Mouse (Mus musculus) cerebellum, adult 2 months (tissue): ENCODE data around the gene Eif4enif1. TPM values are rescaled to one million over a fixed set of nuclear protein-coding genes. Genes with fewer than 3 reads are reported as not detected.
"Not testable (repeated sequence)": the region's sequence is repeated elsewhere in the genome, so short reads cannot be mapped to it uniquely, and the experiment has no call there.

Experiments
- DNase-seq, 2 experiments: peaks; one replicate each; pipeline ENCODE4 v3.0.0; 2021
- H3K27ac ChIP-seq: fragments of 200-500 bp; 2 replicates; pipeline ENCODE4 v1.5.1; 2012; ENCODE audit warnings: low read length, control low read depth, inconsistent platforms; ENCODE audit not compliant: insufficient read depth
- H3K27me3 ChIP-seq: fragments of 200-500 bp; 2 replicates; pipeline ENCODE4 v1.6.1; 2012; ENCODE audit warnings: inconsistent platforms, mild to moderate bottlenecking, low read length, moderate library complexity; ENCODE audit not compliant: control insufficient read depth, insufficient read depth
- H3K4me1 ChIP-seq: fragments of 200-500 bp; 2 replicates; pipeline ENCODE4 v1.6.1; 2011; ENCODE audit warnings: low read length; ENCODE audit not compliant: control insufficient read depth, insufficient read depth
- H3K4me3 ChIP-seq: fragments of 200-500 bp; replicated peaks from 2 replicates; pipeline ENCODE3; 2011; ENCODE audit warnings: mild to moderate bottlenecking, low read depth, low read length, control low read depth; ENCODE audit not compliant: insufficient read depth
- POLR2A ChIP-seq: fragments of 200-500 bp; IDR thresholded peaks from 2 replicates; pipeline ENCODE4 v1.6.1; 2011; ENCODE audit warnings: low read length, control low read depth, borderline replicate concordance; ENCODE audit not compliant: insufficient read depth
- WGBS: fragments of 180-500 bp; shearing (Covaris S2); methylation state at CpG from one replicate; pipeline ENCODE4 v1.1.7; 2018; 5-methylcytosine and 5-hydroxymethylcytosine counted together
- polyA plus RNA-seq: library from polyadenylated mRNA; depleted of rRNA; stranded (reverse); fragments of >200 nt; gene quantifications from 2 replicates; pipeline ENCODE4 v1.2.3, GENCODE M21; 2012; rRNA removed

Gene Eif4enif1
- polyA plus RNA-seq: 57.4 and 59.0 TPM in 2 replicates

- H3K4me1 ChIP-seq: peaks cover 4% of the 10 kb centered on the region; the same call in 1 of the 2 replicates
- peak; percentile 90 to 96 for DNase-seq
- peak within 1 kb of the TSS; percentile 84 for H3K4me3 ChIP-seq
- peak within 1 kb of the TSS; percentile 99 for H3K27ac ChIP-seq
- TF ChIP-seq POLR2A: no peak
- no peaks in the 10 kb centered on the region for H3K27me3 ChIP-seq
- WGBS: 1% methylated on average over 51 of the region's 57 CpGs
Measured at GRCm38 (mm10) chr11:3202231-3202701, at the start of gene Eif4enif1. Eif4enif1 (plus strand) TSS chr11:3202392.

- not testable (repeated sequence) for H3K4me3 ChIP-seq, H3K4me1 ChIP-seq, H3K27me3 ChIP-seq, H3K27ac ChIP-seq
- 71% methylated on average over 1 of the region's 1 CpGs for WGBS
- DNase-seq: peak; percentile 36 to 39
Measured at GRCm38 (mm10) chr11:3153666-3154397, 48.4 kb upstream of the Eif4enif1 start.

- DNase-seq, H3K27ac ChIP-seq, H3K4me1 ChIP-seq, H3K4me3 ChIP-seq, H3K27me3 ChIP-seq: not testable (repeated sequence)
- 92% methylated on average over 3 of the region's 3 CpGs for WGBS
Measured at GRCm38 (mm10) chr11:3156991-3157390, 45.2 kb upstream of the Eif4enif1 start.

- not testable (repeated sequence) for H3K4me3 ChIP-seq, H3K4me1 ChIP-seq, H3K27ac ChIP-seq, DNase-seq, H3K27me3 ChIP-seq
- WGBS: 94% methylated on average over 6 of the region's 6 CpGs
Measured at GRCm38 (mm10) chr11:3157996-3158395, 44.2 kb upstream of the Eif4enif1 start.

GRCm38 (mm10) chr11:3158800-3159199, 43.4 kb upstream of the Eif4enif1 start:
- 88% methylated on average over 4 of the region's 4 CpGs for WGBS
- not testable (repeated sequence) for H3K27ac ChIP-seq, H3K27me3 ChIP-seq, H3K4me3 ChIP-seq, H3K4me1 ChIP-seq, DNase-seq

GRCm38 (mm10) chr11:3161370-3161769, 40.8 kb upstream of the Eif4enif1 start:
- not testable (repeated sequence) for H3K27me3 ChIP-seq

GRCm38 (mm10) chr11:3162236-3162897, 39.8 kb upstream of the Eif4enif1 start:
- WGBS: 66% methylated on average over 5 of the region's 5 CpGs
- H3K27me3 ChIP-seq, H3K4me3 ChIP-seq, H3K27ac ChIP-seq, H3K4me1 ChIP-seq: not testable (repeated sequence)
- DNase-seq: peak; percentile 47 to 49

More at GRCm38 (mm10) chr11:3161370-3161769, 40.8 kb upstream of the Eif4enif1 start:
- H3K4me1 ChIP-seq, H3K4me3 ChIP-seq, H3K27ac ChIP-seq: not testable (repeated sequence)
- peak; percentile 35 to 44 for DNase-seq
- 31% methylated on average over 1 of the region's 2 CpGs for whole genome bisulfite sequencing

GRCm38 (mm10) chr11:3163122-3163521, 39.1 kb upstream of the Eif4enif1 start:
- not testable (repeated sequence) for H3K4me1 ChIP-seq, DNase-seq, H3K27ac ChIP-seq, H3K4me3 ChIP-seq, H3K27me3 ChIP-seq
- WGBS: 86% methylated on average over 2 of the region's 2 CpGs

GRCm38 (mm10) chr11:3163661-3164060, 38.5 kb upstream of the Eif4enif1 start:
- H3K4me3 ChIP-seq, H3K27me3 ChIP-seq, H3K4me1 ChIP-seq, H3K27ac ChIP-seq, DNase-seq: not testable (repeated sequence)
- WGBS: 60% methylated on average over 3 of the region's 3 CpGs

GRCm38 (mm10) chr11:3165210-3165782, 36.9 kb upstream of the Eif4enif1 start:
- not testable (repeated sequence) for H3K4me1 ChIP-seq, H3K4me3 ChIP-seq, H3K27ac ChIP-seq, DNase-seq, H3K27me3 ChIP-seq
- WGBS: 89% methylated on average over 3 of the region's 5 CpGs

GRCm38 (mm10) chr11:3166321-3166720, 35.9 kb upstream of the Eif4enif1 start:
- not testable (repeated sequence) for H3K4me1 ChIP-seq, H3K27me3 ChIP-seq, H3K27ac ChIP-seq, H3K4me3 ChIP-seq
- DNase-seq: peak in 1 of 2 experiments; percentile 15

GRCm38 (mm10) chr11:3167129-3167528, 35.1 kb upstream of the Eif4enif1 start:
- H3K4me3 ChIP-seq, H3K4me1 ChIP-seq, H3K27ac ChIP-seq, DNase-seq, H3K27me3 ChIP-seq: not testable (repeated sequence)
- WGBS: 93% methylated on average over 4 of the region's 4 CpGs
